Mouse (Mus musculus) brain, embryonic 14.5 days (tissue): ENCODE measurements at regions not wholly inside any gene's neighbourhood (a gene's known extent, or its start where the extent isn't known, plus 50 kb on each side); places are given as distances from the start of the nearest gene placed in this dataset.

Experiments
- CTCF ChIP-seq: fragments of 200-500 bp; IDR thresholded peaks from 2 replicates; pipeline ENCODE4 v1.5.1; 2012; ENCODE audit warnings: inconsistent platforms, mild to moderate bottlenecking, moderate library complexity, borderline replicate concordance; ENCODE audit not compliant: insufficient read depth, insufficient read length; ENCODE audit errors: extremely low read depth
- POLR2A ChIP-seq: fragments of 200-500 bp; IDR thresholded peaks from 2 replicates; pipeline ENCODE4 v1.6.1; 2012; ENCODE audit warnings: mild to moderate bottlenecking, inconsistent platforms, borderline replicate concordance; ENCODE audit not compliant: poor library complexity, insufficient read depth, insufficient read length, severe bottlenecking; ENCODE audit errors: extremely low read depth

- TF ChIP-seq CTCF: no peak
- no peak for TF ChIP-seq POLR2A
These were observed 1034.4 kb downstream of the Tlr4 start for GRCm38 (mm10) chr4:67861801-67862200.
